ENCODE assay signal across 22 mouse cellular contexts in the genomic region with DNA sequence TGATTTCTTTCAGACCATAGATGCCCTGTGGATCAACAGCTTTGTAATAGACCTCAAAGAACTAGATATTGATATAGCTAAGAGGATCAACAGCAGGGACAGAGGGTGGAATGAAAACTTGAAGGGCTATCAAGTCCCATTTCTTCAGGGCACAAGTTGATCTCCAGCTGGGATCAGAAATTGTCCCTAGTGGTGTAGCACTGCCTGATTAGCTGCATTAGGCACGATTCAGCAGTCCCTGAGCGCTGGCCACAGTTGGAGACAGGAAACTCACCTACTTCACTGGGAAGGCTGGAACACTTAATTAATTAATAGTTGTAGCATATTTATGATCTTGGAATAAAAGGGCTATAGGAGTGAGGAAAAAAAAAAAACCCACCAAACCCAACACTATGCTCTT.
"Had no signal": no experiment of that assay in that cellular context is flagged by ENCODE, and none has a peak within 500 bp of the region (broad histone marks: within the 10 kb centered on the region; RNA-seq: fewer than 3 reads in every experiment).

No protein-coding gene starts in this region.

- H3K27ac ChIP-seq: heart, adult 2 months; heart, embryonic 13.5 days; heart, embryonic 15.5 days; hindbrain, embryonic 10.5 days; hindbrain, embryonic 12.5 days; hindbrain, embryonic 14.5 days; intestine, embryonic 15.5 days; layer of hippocampus, adult 2 months; limb, embryonic 10.5 days; limb, embryonic 12.5 days; liver, embryonic 13.5 days had no signal

- H3K4me3 ChIP-seq: heart, adult 2 months; heart, embryonic 13.5 days; heart, embryonic 15.5 days; hindbrain, embryonic 10.5 days; hindbrain, embryonic 12.5 days; intestine, embryonic 15.5 days; layer of hippocampus, adult 2 months; limb, embryonic 10.5 days; limb, embryonic 12.5 days; liver, embryonic 13.5 days had no signal

- DNase-seq: gastrocnemius, postnatal 14 days; gastrocnemius, postnatal 36 days; heart, adult 11 months; heart, adult 2 months; heart, postnatal 14 days; heart, postnatal 4 days; kidney, adult 18-20 months; kidney, adult 8-10 months; kidney, postnatal 10 days; kidney, postnatal 25 days; kidney, postnatal 4 days; liver; liver, embryonic 13.5 days had no signal
